Mouse (Mus musculus) kidney, postnatal 0 days (tissue): ENCODE results near the gene Smurf1. TPM values are rescaled to one million over a fixed set of nuclear protein-coding genes. Genes with fewer than 3 reads are reported as not detected.
A peak's percentile ranks its signal among the peaks of the same experiment; 100 is the strongest.

ENCODE experiments used
- ATAC-seq: fragments of 200-750 bp; cut with Nextera tagmentation; replicated peaks from 2 replicates; pipeline ENCODE4 v1.8.0; 2017; ENCODE audit warnings: low read depth, moderate number of reproducible peaks, moderate TSS enrichment, moderate library complexity; ENCODE audit not compliant: low FRiP score
- DNase-seq: peaks from one replicate; pipeline ENCODE4 v3.0.0-alpha.2; 2016; ENCODE audit warnings: low spot score
- H3K27ac ChIP-seq: fragments of 300-500 bp; sonication (generic); 2 replicates; pipeline ENCODE4 v1.5.1; 2014; ENCODE audit warnings: mild to moderate bottlenecking
- H3K27me3 ChIP-seq: fragments of 300-500 bp; sonication (generic); 2 replicates; pipeline ENCODE4 v1.6.1; 2014; ENCODE audit warnings: low read length, mixed read lengths; ENCODE audit not compliant: insufficient read depth
- H3K36me3 ChIP-seq: fragments of 300-500 bp; sonication (generic); 2 replicates; pipeline ENCODE4 v1.6.1; 2014; ENCODE audit warnings: low read length, mixed read lengths; ENCODE audit not compliant: insufficient read depth
- H3K4me1 ChIP-seq: fragments of 300-500 bp; sonication (generic); replicated peaks from 2 replicates; pipeline ENCODE4 v1.6.1; 2014; ENCODE audit warnings: antibody characterized with exemption, low read length, mixed read lengths; ENCODE audit not compliant: insufficient read depth
- H3K4me2 ChIP-seq: fragments of 300-500 bp; sonication (generic); 2 replicates; pipeline ENCODE4 v1.6.1; 2014; ENCODE audit warnings: mild to moderate bottlenecking, low read length, moderate library complexity, mixed read lengths
- H3K4me3 ChIP-seq: fragments of 300-500 bp; sonication (generic); replicated peaks from 2 replicates; pipeline ENCODE4 v1.5.1; 2014; ENCODE audit warnings: low read depth, low read length
- H3K9ac ChIP-seq: fragments of 300-500 bp; sonication (generic); 2 replicates; pipeline ENCODE4 v1.6.1; 2014; ENCODE audit warnings: low read depth, low read length
- H3K9me3 ChIP-seq: fragments of 300-500 bp; sonication (generic); replicated peaks from 2 replicates; pipeline ENCODE4 v1.6.1; 2016; ENCODE audit warnings: low read length, inconsistent platforms, mixed read lengths
- CTCF ChIP-seq: IDR thresholded peaks from 2 replicates; pipeline ENCODE4 v1.5.1; 2016; ENCODE audit warnings: antibody characterized with exemption, low read depth, mild to moderate bottlenecking, moderate library complexity
- WGBS: fragments of 180-500 bp; shearing (Covaris S2); extraction: QIAGEN DNeasy Blood & Tissue Kit; methylation state at CpG from one replicate; pipeline ENCODE4 v1.1.7; 2014; 5-methylcytosine and 5-hydroxymethylcytosine counted together
- polyA plus RNA-seq: library from polyadenylated mRNA; unstranded; fragments of >200 nt; fragmentation: Nextera tagmentation; extraction: Ambion mirVana; gene quantifications from 2 replicates; pipeline ENCODE4 v1.2.1, GENCODE M21; 2015

Gene Smurf1
- polyA plus RNA-seq, 1 experiment from 2014 or later: 13.4 TPM

DNA sequence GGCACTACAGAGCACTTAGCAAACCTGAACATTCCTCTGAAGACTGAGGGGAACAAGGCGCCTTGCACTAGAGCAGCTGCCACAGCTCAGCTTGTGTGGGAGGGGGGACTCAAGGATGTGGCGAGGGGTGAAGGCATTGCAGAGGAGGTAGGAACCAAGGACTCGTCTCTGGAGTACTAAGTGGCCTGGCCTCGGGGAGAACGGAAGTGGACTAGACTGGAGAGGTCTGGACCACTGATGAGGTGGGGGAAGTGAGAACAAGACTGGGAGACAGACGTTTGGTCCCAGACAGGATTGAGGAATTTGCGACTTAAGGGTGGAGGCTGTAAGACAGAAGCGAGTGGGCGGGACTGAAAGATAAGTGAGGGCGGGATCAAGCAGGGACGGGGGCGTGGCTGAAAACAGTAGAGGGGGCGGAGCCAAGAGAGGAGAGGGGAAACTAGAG, 1.8 kb downstream of the Smurf1 start:
- Histone ChIP-seq H3K27me3 (no peaks in the 10 kb centered on the region), H3K27ac (peak overlapping the region; percentile 79), H3K4me1 (peaks cover 8% of the 10 kb centered on the region; the same call in 1 of the 2 replicates), H3K4me3 (peak overlapping the region; percentile 18; the same call in 1 of the 2 replicates), H3K4me2 (peak overlapping the region; percentile 67), H3K36me3 (no peaks in the 10 kb centered on the region), H3K9ac (no peak overlapping the region), H3K9me3 (no peaks in the 10 kb centered on the region)
- DNase-seq (peak; percentile 95), ATAC-seq (peak; percentile 11)
- WGBS: 4% methylated on average over 13 of the region's 13 CpGs
- TF ChIP-seq CTCF: no peak

- 24% methylated on average over 3 of the region's 3 CpGs for WGBS
- Histone ChIP-seq H3K4me2 (peak overlapping the region; percentile 67), H3K9me3 (no peaks in the 10 kb centered on the region), H3K27me3 (no peaks in the 10 kb centered on the region), H3K4me3 (peak overlapping the region; percentile 18; the same call in 1 of the 2 replicates), H3K27ac (peak overlapping the region; percentile 79), H3K9ac (0 out of 2 replicates have a peak overlapping the region, but pooled peaks have one; percentile 40), H3K4me1 (peaks cover 10% of the 10 kb centered on the region; the same call in 1 of the 2 replicates), H3K36me3 (no peaks in the 10 kb centered on the region)
- DNase-seq: peak; percentile 40
- no peak for TF ChIP-seq CTCF
- ATAC-seq: no peak
These were observed 2.2 kb downstream of the Smurf1 start for GRCm38 (mm10) chr5:144963401-144963800.

DNA sequence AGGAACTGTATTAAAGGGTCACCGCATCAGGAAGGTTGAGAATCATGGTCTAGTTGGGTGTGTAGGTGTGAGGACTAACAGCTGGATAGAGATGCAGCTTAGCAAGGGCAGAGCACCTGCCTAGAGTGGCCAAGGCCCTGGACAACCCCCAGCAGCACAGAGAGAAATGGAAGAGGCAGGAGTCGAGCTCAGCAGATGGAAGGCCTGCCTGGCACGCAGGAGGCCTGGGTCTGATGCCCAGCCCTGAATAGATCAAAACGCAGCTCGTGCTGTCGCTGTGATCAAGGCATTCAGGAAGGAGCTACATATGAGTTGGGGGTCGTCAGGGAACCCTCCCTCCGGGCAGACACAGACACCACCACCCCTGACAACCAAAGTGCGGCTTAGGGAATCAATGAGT, 7.4 kb downstream of the Smurf1 start:
- Histone ChIP-seq H3K4me2 (no peak overlapping the region), H3K4me3 (no peak overlapping the region), H3K27me3 (no peaks in the 10 kb centered on the region), H3K9ac (no peak overlapping the region), H3K4me1 (peaks cover 14% of the 10 kb centered on the region; the same call in 1 of the 2 replicates), H3K36me3 (no peaks in the 10 kb centered on the region), H3K9me3 (no peaks in the 10 kb centered on the region), H3K27ac (no peak overlapping the region)
- TF ChIP-seq CTCF: no peak
- no peak for DNase-seq
- ATAC-seq: no peak
- 74% methylated on average over 9 of the region's 9 CpGs for WGBS

DNA sequence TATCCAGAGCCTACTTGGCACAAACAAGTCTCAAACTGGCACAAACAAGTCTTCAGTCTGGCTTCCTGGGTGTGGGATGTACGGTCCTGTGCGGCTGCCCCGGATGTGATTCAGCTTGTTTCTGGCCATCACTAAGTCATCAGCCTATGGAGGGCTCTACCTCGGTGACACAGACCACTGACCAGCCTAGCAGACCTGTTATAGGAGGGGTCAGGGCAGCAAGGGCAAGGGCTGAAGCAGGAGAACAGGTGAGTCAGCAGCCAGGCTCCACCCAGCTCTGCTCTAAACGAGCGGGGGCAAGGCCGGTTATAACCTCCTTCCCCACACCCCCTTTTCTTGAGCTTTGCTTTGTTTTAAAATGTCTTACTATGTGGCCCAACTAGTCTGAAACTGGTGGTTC, 11.2 kb downstream of the Smurf1 start:
- no peak overlapping the region for H3K9ac ChIP-seq
- DNase-seq (no peak), ATAC-seq (peak; percentile 69)
- no peaks in the 10 kb centered on the region for H3K27me3 ChIP-seq
- no peaks in the 10 kb centered on the region for H3K36me3 ChIP-seq
- H3K27ac ChIP-seq: no peak overlapping the region
- H3K4me2 ChIP-seq: no peak overlapping the region
- TF ChIP-seq CTCF: no peak
- H3K4me3 ChIP-seq: no peak overlapping the region
- H3K4me1 ChIP-seq: peaks cover 16% of the 10 kb centered on the region
- 59% methylated on average over 7 of the region's 7 CpGs for WGBS
- no peaks in the 10 kb centered on the region for H3K9me3 ChIP-seq

- H3K27me3 ChIP-seq: no peaks in the 10 kb centered on the region
- no peaks in the 10 kb centered on the region for H3K36me3 ChIP-seq
- H3K9me3 ChIP-seq: no peaks in the 10 kb centered on the region
- no peak for TF ChIP-seq CTCF
- no peak overlapping the region for H3K4me2 ChIP-seq
- ATAC-seq (no peak), DNase-seq (no peak)
- H3K4me1 ChIP-seq: peaks cover 20% of the 10 kb centered on the region
- no peak overlapping the region for H3K27ac ChIP-seq
- 44% methylated on average over 2 of the region's 2 CpGs for WGBS
- no peak overlapping the region for H3K4me3 ChIP-seq
- no peak overlapping the region for H3K9ac ChIP-seq
These were observed 13.1 kb downstream of the Smurf1 start for GRCm38 (mm10) chr5:144952592-144952991.

GRCm38 (mm10) chr5:144950428-144951051, 15.1 kb downstream of the Smurf1 start:
- peaks cover 20% of the 10 kb centered on the region for H3K4me1 ChIP-seq
- no peak overlapping the region for H3K27ac ChIP-seq
- 93% methylated on average over 5 of the region's 5 CpGs for WGBS
- H3K4me3 ChIP-seq: no peak overlapping the region
- no peaks in the 10 kb centered on the region for H3K27me3 ChIP-seq
- TF ChIP-seq CTCF: no peak
- H3K4me2 ChIP-seq: no peak overlapping the region
- no peaks in the 10 kb centered on the region for H3K36me3 ChIP-seq
- H3K9me3 ChIP-seq: no peaks in the 10 kb centered on the region
- no peak overlapping the region for H3K9ac ChIP-seq
- no peak for DNase-seq
- ATAC-seq: no peak
